Mouse (Mus musculus) hindbrain, embryonic 13.5 days (tissue): ENCODE results near the gene Tbx1. TPM values are rescaled to one million over a fixed set of nuclear protein-coding genes. Genes with fewer than 3 reads are reported as not detected.
A peak's percentile ranks its signal among the peaks of the same experiment; 100 is the strongest.

Source experiments
- ATAC-seq: fragments of 200-750 bp; cut with Nextera tagmentation; 2 replicates; pipeline ENCODE4 v1.8.0; 2017; ENCODE audit warnings: moderate TSS enrichment; ENCODE audit not compliant: low FRiP score
- H3K27ac ChIP-seq: fragments of 300-500 bp; sonication (generic); 2 replicates; pipeline ENCODE4 v1.5.1; 2015; ENCODE audit warnings: inconsistent platforms, mild to moderate bottlenecking, moderate library complexity
- H3K27me3 ChIP-seq: fragments of 300-500 bp; sonication (generic); 2 replicates; pipeline ENCODE4 v1.6.1; 2015; ENCODE audit warnings: mild to moderate bottlenecking, inconsistent platforms
- H3K36me3 ChIP-seq: fragments of 300-500 bp; sonication (generic); 2 replicates; pipeline ENCODE4 v1.6.1; 2015; ENCODE audit warnings: mild to moderate bottlenecking, inconsistent platforms
- H3K4me1 ChIP-seq: fragments of 300-500 bp; sonication (generic); replicated peaks from 2 replicates; pipeline ENCODE4 v1.6.1; 2015; ENCODE audit warnings: inconsistent platforms
- H3K4me2 ChIP-seq: fragments of 300-500 bp; sonication (generic); 2 replicates; pipeline ENCODE4 v1.6.1; 2015; ENCODE audit warnings: inconsistent platforms, mild to moderate bottlenecking, moderate library complexity
- H3K4me3 ChIP-seq: fragments of 300-500 bp; sonication (generic); 2 replicates; pipeline ENCODE4 v1.5.1; 2015; ENCODE audit warnings: mild to moderate bottlenecking, inconsistent platforms
- H3K9ac ChIP-seq: fragments of 300-500 bp; sonication (generic); 2 replicates; pipeline ENCODE4 v1.6.1; 2015; ENCODE audit warnings: mild to moderate bottlenecking, inconsistent platforms
- H3K9me3 ChIP-seq: fragments of 300-500 bp; sonication (generic); 2 replicates; pipeline ENCODE4 v1.6.1; 2016; ENCODE audit warnings: inconsistent platforms
- WGBS: fragments of 180-500 bp; shearing (Covaris S2); methylation state at CpG from one replicate; pipeline ENCODE4 v1.1.7; 2015; 5-methylcytosine and 5-hydroxymethylcytosine counted together
- polyA plus RNA-seq: library from polyadenylated mRNA; unstranded; fragments of >200 nt; fragmentation: Nextera tagmentation; extraction: Ambion mirVana; gene quantifications from 2 replicates; pipeline ENCODE4 v1.2.1, GENCODE M21; 2015

The Tbx1 gene
- polyA plus RNA-seq, 1 experiment from 2014 or later, result 0.99 TPM

- 29% methylated on average over 2 of the region's 2 CpGs for WGBS
- peak; percentile 0; the same call in 1 of the 2 replicates for ATAC-seq
- H3K36me3 ChIP-seq, result peaks cover 18% of the 10 kb centered on the region
- H3K27ac ChIP-seq, result peak overlapping the region; percentile 94
- H3K4me2 ChIP-seq, result peak overlapping the region; percentile 88
- H3K9ac ChIP-seq, result peak overlapping the region; percentile 96
- peaks cover 45% of the 10 kb centered on the region for H3K4me1 ChIP-seq
- H3K27me3 ChIP-seq, result peaks cover 25% of the 10 kb centered on the region
- H3K9me3 ChIP-seq, result no peaks in the 10 kb centered on the region
- H3K4me3 ChIP-seq, result peak overlapping the region; percentile 84
These were observed 38.5 kb upstream of the Tbx1 start for GRCm38 (mm10) chr16:18628948-18629340.

GRCm38 (mm10) chr16:18628206-18628947 lies 37.9 kb upstream of the Tbx1 start:
- Histone ChIP-seq H3K9me3 (no peaks in the 10 kb centered on the region), H3K4me2 (peak overlapping the region; percentile 88), H3K36me3 (peaks cover 24% of the 10 kb centered on the region), H3K9ac (peak overlapping the region; percentile 96), H3K4me1 (peaks cover 45% of the 10 kb centered on the region), H3K4me3 (peak overlapping the region; percentile 84), H3K27me3 (peaks cover 31% of the 10 kb centered on the region), H3K27ac (peak overlapping the region; percentile 94)
- ATAC-seq, result no peak
- WGBS, result 52% methylated on average over 7 of the region's 7 CpGs

GRCm38 (mm10) chr16:18627163-18627562 lies 36.7 kb upstream of the Tbx1 start:
- WGBS, result 51% methylated on average over 3 of the region's 3 CpGs
- Histone ChIP-seq H3K9ac (peak overlapping the region; percentile 96), H3K36me3 (peaks cover 36% of the 10 kb centered on the region), H3K27me3 (peaks cover 43% of the 10 kb centered on the region), H3K4me3 (peak overlapping the region; percentile 84), H3K27ac (no peak overlapping the region), H3K4me1 (peaks cover 46% of the 10 kb centered on the region), H3K9me3 (no peaks in the 10 kb centered on the region), H3K4me2 (peak overlapping the region; percentile 88)
- no peak for ATAC-seq

- Histone ChIP-seq H3K4me1 (peaks cover 53% of the 10 kb centered on the region), H3K4me3 (peak within 1 kb of the TSS; percentile 84), H3K36me3 (peaks cover 43% of the 10 kb centered on the region), H3K9me3 (no peaks in the 10 kb centered on the region), H3K4me2 (peak within 1 kb of the TSS; percentile 88), H3K27ac (no peak within 1 kb of the TSS), H3K9ac (peak within 1 kb of the TSS; percentile 96), H3K27me3 (peaks cover 51% of the 10 kb centered on the region)
- under 1% methylated on average over 56 of the region's 65 CpGs for WGBS
- ATAC-seq, result peak; percentile 14
These were observed 36.0 kb upstream of the Tbx1 start, which contains the start of gene Gm49601 for GRCm38 (mm10) chr16:18626376-18626878. TSS of gene Gm49601 (minus strand) at chr16:18626427.

- 13% methylated on average over 26 of the region's 26 CpGs for WGBS
- Histone ChIP-seq H3K27me3 (peaks cover 56% of the 10 kb centered on the region), H3K9me3 (no peaks in the 10 kb centered on the region), H3K27ac (no peak overlapping the region), H3K4me2 (peak overlapping the region; percentile 88), H3K4me3 (peak overlapping the region; percentile 84), H3K36me3 (peaks cover 44% of the 10 kb centered on the region), H3K9ac (peak overlapping the region; percentile 78), H3K4me1 (peaks cover 59% of the 10 kb centered on the region)
- ATAC-seq, result peak; percentile 3; the same call in 1 of the 2 replicates
These were observed 35.4 kb upstream of the Tbx1 start for GRCm38 (mm10) chr16:18625791-18626311.

GRCm38 (mm10) chr16:18625097-18625496 lies 34.6 kb upstream of the Tbx1 start:
- ATAC-seq, result no peak
- Histone ChIP-seq H3K4me2 (peak overlapping the region; percentile 88; the same call in 1 of the 2 replicates), H3K4me1 (peaks cover 61% of the 10 kb centered on the region), H3K9me3 (no peaks in the 10 kb centered on the region), H3K27ac (no peak overlapping the region), H3K9ac (no peak overlapping the region), H3K36me3 (peaks cover 47% of the 10 kb centered on the region), H3K27me3 (peaks cover 64% of the 10 kb centered on the region), H3K4me3 (no peak overlapping the region)
- WGBS, result 42% methylated on average over 14 of the region's 14 CpGs

GRCm38 (mm10) chr16:18624641-18625040 lies 34.2 kb upstream of the Tbx1 start:
- no peaks in the 10 kb centered on the region for H3K9me3 ChIP-seq
- H3K4me3 ChIP-seq, result no peak overlapping the region
- H3K27ac ChIP-seq, result no peak overlapping the region
- no peak overlapping the region for H3K9ac ChIP-seq
- H3K27me3 ChIP-seq, result peaks cover 68% of the 10 kb centered on the region
- H3K4me2 ChIP-seq, result no peak overlapping the region
- ATAC-seq, result no peak
- H3K4me1 ChIP-seq, result peaks cover 59% of the 10 kb centered on the region
- 26% methylated on average over 15 of the region's 15 CpGs for WGBS
- H3K36me3 ChIP-seq, result peaks cover 52% of the 10 kb centered on the region

GRCm38 (mm10) chr16:18623751-18624540 lies 33.5 kb upstream of the Tbx1 start:
- Histone ChIP-seq H3K9ac (no peak overlapping the region), H3K36me3 (peaks cover 53% of the 10 kb centered on the region), H3K27me3 (peaks cover 75% of the 10 kb centered on the region), H3K9me3 (no peaks in the 10 kb centered on the region), H3K4me1 (peaks cover 57% of the 10 kb centered on the region), H3K4me3 (no peak overlapping the region), H3K4me2 (no peak overlapping the region), H3K27ac (no peak overlapping the region)
- no peak for ATAC-seq
- 30% methylated on average over 15 of the region's 15 CpGs for WGBS

- H3K4me2 ChIP-seq, result no peak overlapping the region
- no peak overlapping the region for H3K9ac ChIP-seq
- H3K27me3 ChIP-seq, result peaks cover 83% of the 10 kb centered on the region
- no peaks in the 10 kb centered on the region for H3K9me3 ChIP-seq
- H3K27ac ChIP-seq, result no peak overlapping the region
- peaks cover 49% of the 10 kb centered on the region for H3K4me1 ChIP-seq
- H3K4me3 ChIP-seq, result no peak overlapping the region
- WGBS, result 31% methylated on average over 29 of the region's 29 CpGs
- H3K36me3 ChIP-seq, result peaks cover 53% of the 10 kb centered on the region
- no peak for ATAC-seq
These were observed 32.7 kb upstream of the Tbx1 start for GRCm38 (mm10) chr16:18622916-18623750.

- peaks cover 87% of the 10 kb centered on the region for H3K27me3 ChIP-seq
- H3K4me2 ChIP-seq, result peak within 1 kb of the TSS; percentile 65
- peaks cover 53% of the 10 kb centered on the region for H3K36me3 ChIP-seq
- 11% methylated on average over 17 of the region's 17 CpGs for WGBS
- H3K4me1 ChIP-seq, result peaks cover 46% of the 10 kb centered on the region
- H3K27ac ChIP-seq, result no peak within 1 kb of the TSS
- H3K4me3 ChIP-seq, result peak within 1 kb of the TSS; percentile 41
- ATAC-seq, result no peak
- H3K9me3 ChIP-seq, result no peaks in the 10 kb centered on the region
- H3K9ac ChIP-seq, result peak within 1 kb of the TSS; percentile 60
These were observed 31.5 kb upstream of the Tbx1 start, which contains the start of gene Gp1bb for GRCm38 (mm10) chr16:18622019-18622418. TSS of gene Gp1bb (minus strand) at chr16:18622403.

- 5% methylated on average over 38 of the region's 38 CpGs for WGBS
- Histone ChIP-seq H3K9ac (peak overlapping the region; percentile 60), H3K27ac (no peak overlapping the region), H3K36me3 (peaks cover 53% of the 10 kb centered on the region), H3K4me3 (peak overlapping the region; percentile 41), H3K27me3 (peaks cover 91% of the 10 kb centered on the region), H3K9me3 (no peaks in the 10 kb centered on the region), H3K4me1 (peaks cover 40% of the 10 kb centered on the region), H3K4me2 (peak overlapping the region; percentile 65)
- no peak for ATAC-seq
These were observed 31.0 kb upstream of the Tbx1 start for GRCm38 (mm10) chr16:18621362-18622001.
